Mouse (Mus musculus): ENCODE measurements around the gene Tmem30c. TPM values are rescaled to one million over a fixed set of nuclear protein-coding genes. Genes with fewer than 3 reads are reported as not detected.
A peak's percentile ranks its signal among the peaks of the same experiment; 100 is the strongest.

The Tmem30c gene
- polyA plus RNA-seq, 1 experiment = 1.1 TPM

DNA sequence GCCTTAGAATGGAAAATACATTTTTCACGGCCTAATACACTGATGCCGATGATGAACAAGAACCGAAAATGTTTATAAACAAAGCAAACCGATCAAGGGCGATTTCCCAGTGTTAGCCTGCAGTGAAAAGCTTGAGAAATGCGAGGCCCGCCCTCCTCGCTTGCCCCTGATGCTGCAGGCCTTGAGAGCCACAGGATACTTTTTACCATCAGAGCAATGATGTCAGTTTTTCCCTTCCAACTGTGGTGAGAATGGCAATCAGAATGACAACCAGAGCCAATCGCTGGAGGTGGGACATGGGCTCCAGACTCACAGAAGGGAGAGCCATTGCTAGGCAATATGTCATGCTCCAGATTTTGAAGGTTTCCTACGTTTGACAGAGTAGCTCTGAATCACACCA is 32.5 kb downstream of the Tmem30c start:
- no peak overlapping the region for H3K27ac ChIP-seq (ENCODE audit: insufficient read depth, low read length)
- H3K4me1 ChIP-seq (ENCODE audit: control insufficient read depth, insufficient read depth, low read length) = no peaks in the 10 kb centered on the region
- no peaks in the 10 kb centered on the region for H3K27me3 ChIP-seq (ENCODE audit: control insufficient read depth, insufficient read depth, low read length)
- DNase-seq = no peak
- no peak for TF ChIP-seq CTCF (IDR thresholded peaks at IDR 0.05; ENCODE audit: borderline replicate concordance, insufficient read depth, low read depth, low read length)
- no peak for TF ChIP-seq POLR2A (IDR thresholded peaks at IDR 0.05; ENCODE audit: borderline replicate concordance, insufficient read depth, low read length)
- H3K4me3 ChIP-seq (replicated peaks; ENCODE audit: insufficient read depth, low read depth, low read length) = no peak overlapping the region
- WGBS = 64% methylated on average over 10 of the region's 10 CpGs

GRCm38 (mm10) chr16:57259356-57260083 is 33.1 kb downstream of the Tmem30c start:
- no peak for TF ChIP-seq POLR2A (IDR thresholded peaks at IDR 0.05; ENCODE audit: borderline replicate concordance, insufficient read depth, low read length)
- no peak for TF ChIP-seq CTCF (IDR thresholded peaks at IDR 0.05; ENCODE audit: borderline replicate concordance, insufficient read depth, low read depth, low read length)
- 91% methylated on average over 13 of the region's 13 CpGs for WGBS
- H3K4me1 ChIP-seq (ENCODE audit: control insufficient read depth, insufficient read depth, low read length) = no peaks in the 10 kb centered on the region
- no peaks in the 10 kb centered on the region for H3K27me3 ChIP-seq (ENCODE audit: control insufficient read depth, insufficient read depth, low read length)
- no peak for DNase-seq
- H3K4me3 ChIP-seq (replicated peaks; ENCODE audit: insufficient read depth, low read depth, low read length) = no peak overlapping the region
- no peak overlapping the region for H3K27ac ChIP-seq (ENCODE audit: insufficient read depth, low read length)

DNA sequence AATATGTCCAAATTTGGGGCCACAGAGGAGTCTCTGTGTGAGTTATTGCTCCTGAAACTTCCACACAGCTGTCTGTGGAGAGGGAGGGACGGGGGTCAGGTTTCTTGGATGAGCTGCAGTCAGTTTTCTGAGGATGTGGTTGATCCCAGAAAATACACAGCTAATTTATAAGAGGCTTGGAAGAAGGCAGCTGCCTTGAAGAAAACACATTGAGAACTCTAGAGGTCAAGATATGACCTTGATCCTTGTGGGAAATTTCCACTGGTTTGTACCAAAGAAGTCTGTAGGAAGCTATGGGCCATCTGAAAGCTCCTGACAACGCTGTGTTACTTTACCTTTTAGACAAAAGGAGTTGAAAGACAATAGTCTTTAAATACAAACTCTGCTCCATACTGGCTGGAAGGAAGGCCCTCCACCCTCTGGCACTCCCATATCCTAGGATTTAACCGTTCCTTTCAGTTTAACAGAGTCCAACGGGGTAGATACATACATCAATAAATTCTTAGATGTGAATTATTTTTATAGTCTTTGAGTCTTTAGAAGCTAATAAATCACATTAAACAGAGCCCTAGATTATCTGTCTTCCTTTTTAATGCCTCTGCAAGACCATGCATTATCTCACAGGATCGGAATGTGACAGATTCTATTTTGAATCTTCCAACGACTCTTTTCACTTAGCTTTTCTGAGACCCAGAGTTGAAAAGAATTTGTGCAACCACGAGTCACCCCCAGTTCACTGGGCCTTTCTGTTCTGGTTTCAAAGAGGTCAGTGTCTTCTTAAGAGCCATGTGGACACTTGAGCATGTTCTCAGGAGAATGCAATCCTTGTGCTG is 40.9 kb downstream of the Tmem30c start:
- Histone ChIP-seq H3K4me3 (replicated peaks; ENCODE audit: insufficient read depth, low read depth, low read length) (no peak overlapping the region), H3K27ac (ENCODE audit: insufficient read depth, low read length) (no peak overlapping the region), H3K4me1 (ENCODE audit: control insufficient read depth, insufficient read depth, low read length) (no peaks in the 10 kb centered on the region), H3K27me3 (ENCODE audit: control insufficient read depth, insufficient read depth, low read length) (no peaks in the 10 kb centered on the region)
- TF ChIP-seq CTCF (IDR thresholded peaks at IDR 0.05; ENCODE audit: borderline replicate concordance, insufficient read depth, low read depth, low read length) (no peak), POLR2A (IDR thresholded peaks at IDR 0.05; ENCODE audit: borderline replicate concordance, insufficient read depth, low read length) (no peak)
- DNase-seq = no peak
- WGBS = 55% methylated on average over 7 of the region's 7 CpGs

DNA sequence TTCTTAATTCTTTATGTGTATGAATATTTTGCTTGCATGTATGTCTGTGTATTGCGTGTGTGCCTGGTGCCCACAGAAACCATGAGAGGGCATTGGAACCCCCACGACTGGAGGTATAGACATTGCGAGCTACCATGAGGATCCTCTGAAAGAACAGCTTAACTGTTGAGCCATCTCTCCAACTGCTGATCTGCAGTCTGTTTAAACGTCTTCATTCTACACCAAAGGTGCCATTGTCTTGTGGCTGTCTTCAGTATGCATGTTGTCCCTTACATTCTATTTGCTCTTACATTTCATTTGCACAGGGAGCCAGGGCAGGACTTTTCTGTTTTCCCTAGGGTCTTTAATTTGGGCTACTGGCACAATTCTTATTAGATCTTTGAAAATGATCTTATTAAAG is 41.7 kb downstream of the Tmem30c start:
- Histone ChIP-seq H3K4me1 (ENCODE audit: control insufficient read depth, insufficient read depth, low read length) (no peaks in the 10 kb centered on the region), H3K27ac (ENCODE audit: insufficient read depth, low read length) (no peak overlapping the region), H3K4me3 (replicated peaks; ENCODE audit: insufficient read depth, low read depth, low read length) (no peak overlapping the region), H3K27me3 (ENCODE audit: control insufficient read depth, insufficient read depth, low read length) (no peaks in the 10 kb centered on the region)
- DNase-seq = no peak
- 84% methylated on average over 4 of the region's 4 CpGs for WGBS
- TF ChIP-seq CTCF (IDR thresholded peaks at IDR 0.05; ENCODE audit: borderline replicate concordance, insufficient read depth, low read depth, low read length) = no peak
- TF ChIP-seq POLR2A (IDR thresholded peaks at IDR 0.05; ENCODE audit: borderline replicate concordance, insufficient read depth, low read length) = no peak

GRCm38 (mm10) chr16:57247464-57247863 is 45.2 kb downstream of the Tmem30c start:
- Histone ChIP-seq H3K4me3 (replicated peaks; ENCODE audit: insufficient read depth, low read depth, low read length) (no peak overlapping the region), H3K4me1 (ENCODE audit: control insufficient read depth, insufficient read depth, low read length) (no peaks in the 10 kb centered on the region), H3K27ac (ENCODE audit: insufficient read depth, low read length) (no peak overlapping the region), H3K27me3 (ENCODE audit: control insufficient read depth, insufficient read depth, low read length) (no peaks in the 10 kb centered on the region)
- TF ChIP-seq POLR2A (IDR thresholded peaks at IDR 0.05; ENCODE audit: borderline replicate concordance, insufficient read depth, low read length) = no peak
- 87% methylated on average over 4 of the region's 4 CpGs for WGBS
- no peak for DNase-seq

DNA sequence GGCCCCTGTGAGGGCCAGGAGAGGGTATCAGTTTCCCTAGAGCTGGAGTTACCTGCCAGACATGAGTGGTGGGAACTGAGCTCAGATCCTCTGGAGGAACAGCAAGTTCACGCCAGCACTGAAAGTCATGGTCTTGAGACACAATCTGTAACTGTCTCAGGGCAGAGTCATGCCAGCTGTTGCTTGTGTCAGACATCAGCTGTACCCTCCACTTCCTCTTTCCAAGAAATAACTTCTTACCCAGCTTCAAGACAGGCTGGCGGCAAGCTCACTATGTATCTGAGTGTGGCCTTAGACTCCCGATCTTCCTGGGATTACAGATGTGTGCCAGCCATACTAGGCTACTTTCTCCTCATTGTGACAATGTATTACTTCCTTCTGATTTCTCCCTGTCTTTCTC is 46.1 kb downstream of the Tmem30c start:
- 78% methylated on average over 3 of the region's 3 CpGs for WGBS
- TF ChIP-seq POLR2A (IDR thresholded peaks at IDR 0.05; ENCODE audit: borderline replicate concordance, insufficient read depth, low read length) (no peak), CTCF (IDR thresholded peaks at IDR 0.05; ENCODE audit: borderline replicate concordance, insufficient read depth, low read depth, low read length) (no peak)
- Histone ChIP-seq H3K27ac (ENCODE audit: insufficient read depth, low read length) (no peak overlapping the region), H3K27me3 (ENCODE audit: control insufficient read depth, insufficient read depth, low read length) (no peaks in the 10 kb centered on the region), H3K4me3 (replicated peaks; ENCODE audit: insufficient read depth, low read depth, low read length) (no peak overlapping the region), H3K4me1 (ENCODE audit: control insufficient read depth, insufficient read depth, low read length) (no peaks in the 10 kb centered on the region)
- DNase-seq = no peak

DNA sequence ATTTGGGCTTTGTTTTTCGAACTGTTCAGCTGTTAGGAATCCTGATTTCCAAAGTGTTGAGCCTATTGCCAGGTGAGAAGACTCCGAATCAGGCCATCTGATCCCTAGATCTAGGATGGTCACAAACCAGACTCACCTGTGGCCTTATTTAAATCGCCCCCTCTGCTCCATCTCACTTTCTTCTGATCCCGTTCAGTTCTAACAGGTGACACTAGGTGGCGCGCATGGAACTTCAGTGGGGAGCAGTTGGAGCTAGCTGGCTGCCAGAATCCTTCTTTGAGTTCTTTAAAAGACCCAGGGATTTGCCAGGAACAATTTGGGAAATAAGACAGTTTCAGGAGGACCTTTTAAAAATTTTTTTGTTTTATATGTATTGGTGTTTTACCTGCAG is 48.8 kb downstream of the Tmem30c start:
- H3K4me1 ChIP-seq (ENCODE audit: control insufficient read depth, insufficient read depth, low read length) = no peaks in the 10 kb centered on the region
- H3K27me3 ChIP-seq (ENCODE audit: control insufficient read depth, insufficient read depth, low read length) = no peaks in the 10 kb centered on the region
- peak; percentile 51 to 71 for DNase-seq
- WGBS = 9% methylated on average over 6 of the region's 6 CpGs
- H3K27ac ChIP-seq (ENCODE audit: insufficient read depth, low read length) = no peak overlapping the region
- TF ChIP-seq POLR2A (IDR thresholded peaks at IDR 0.05; ENCODE audit: borderline replicate concordance, insufficient read depth, low read length) (no peak), CTCF (IDR thresholded peaks at IDR 0.05; ENCODE audit: borderline replicate concordance, insufficient read depth, low read depth, low read length) (peak; percentile 86)
- no peak overlapping the region for H3K4me3 ChIP-seq (replicated peaks; ENCODE audit: insufficient read depth, low read depth, low read length)

All from cerebellum, adult 2 months (tissue).